Mouse (Mus musculus) adrenal gland, postnatal 4 days (tissue): ENCODE results near the gene Ropn1l. TPM values are rescaled to one million over a fixed set of nuclear protein-coding genes. Genes with fewer than 3 reads are reported as not detected.

Experiments
- DNase-seq, 2 experiments: peaks; one replicate each; pipeline ENCODE4 v3.0.0; 2021 to 2022; ENCODE audit warnings: low spot score in 2 of 2, mixed read lengths in 2 of 2
- total RNA-seq, 2 experiments: library from RNA; stranded (reverse); gene quantifications; 2 replicates each; pipeline ENCODE4 v1.2.3; 2021

The Ropn1l gene
- total RNA-seq, 2 experiments from 2014 or later = 2.2 to 3.8 TPM

DNA sequence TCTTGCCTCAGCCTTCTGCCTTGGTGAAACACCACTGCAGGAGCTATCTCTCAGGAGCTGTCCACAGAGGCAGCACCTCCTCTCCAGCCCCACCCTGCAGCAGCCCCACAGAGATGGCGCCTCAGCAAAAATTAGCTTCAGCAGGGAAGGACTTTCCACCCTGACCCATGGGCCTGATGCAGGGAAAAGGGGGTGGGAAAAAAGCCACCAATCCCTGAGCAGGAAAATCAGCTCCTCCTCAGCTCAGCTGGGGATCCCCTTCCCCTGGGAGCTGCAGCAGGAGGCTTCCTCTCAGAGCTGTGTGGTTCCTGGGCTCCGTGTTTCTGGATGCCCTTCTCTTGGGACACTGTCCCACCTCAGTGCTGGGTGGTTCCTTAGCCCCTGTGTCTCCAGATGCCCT, 3.8 kb downstream of the Ropn1l start:
- DNase-seq = no peak

DNA sequence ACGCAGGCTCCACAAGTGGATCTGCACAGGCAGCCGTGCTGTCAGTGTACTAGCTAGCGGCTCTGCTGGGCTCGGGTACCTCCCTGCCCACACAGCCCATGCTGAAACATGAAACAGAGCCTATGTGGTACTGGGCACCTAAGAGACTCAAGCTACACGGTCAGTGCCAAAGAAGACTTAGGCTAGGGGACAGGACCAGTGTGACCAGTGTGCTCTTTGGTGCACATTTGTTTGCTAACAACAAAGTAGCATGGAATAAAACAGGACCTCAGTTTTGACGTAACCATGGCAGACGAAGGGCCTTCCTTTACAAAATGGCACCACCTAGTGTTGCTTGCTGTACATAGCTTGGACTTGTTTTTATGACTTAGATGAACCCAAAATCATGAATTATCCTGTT, 6.4 kb downstream of the Ropn1l start:
- DNase-seq = no peak

DNA sequence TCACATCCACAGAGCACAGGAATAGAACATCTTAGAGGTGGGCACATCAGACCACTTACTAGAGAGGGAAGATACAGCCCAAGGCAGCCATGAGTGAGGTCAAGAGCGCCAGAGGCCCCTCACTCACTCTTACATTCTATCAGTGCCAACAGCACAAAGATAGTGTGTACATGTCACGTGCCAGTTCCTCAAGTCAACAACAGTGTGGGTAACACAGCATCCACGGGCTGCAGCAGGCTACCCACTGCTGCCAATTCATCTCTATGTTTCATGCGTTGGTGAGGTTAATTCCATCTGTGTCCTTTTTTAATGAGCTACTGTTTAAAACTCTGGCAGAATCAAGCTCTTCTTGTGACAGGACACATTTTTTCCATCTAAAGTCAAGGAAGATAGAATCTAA, 10.8 kb downstream of the Ropn1l start:
- no peak for DNase-seq

DNA sequence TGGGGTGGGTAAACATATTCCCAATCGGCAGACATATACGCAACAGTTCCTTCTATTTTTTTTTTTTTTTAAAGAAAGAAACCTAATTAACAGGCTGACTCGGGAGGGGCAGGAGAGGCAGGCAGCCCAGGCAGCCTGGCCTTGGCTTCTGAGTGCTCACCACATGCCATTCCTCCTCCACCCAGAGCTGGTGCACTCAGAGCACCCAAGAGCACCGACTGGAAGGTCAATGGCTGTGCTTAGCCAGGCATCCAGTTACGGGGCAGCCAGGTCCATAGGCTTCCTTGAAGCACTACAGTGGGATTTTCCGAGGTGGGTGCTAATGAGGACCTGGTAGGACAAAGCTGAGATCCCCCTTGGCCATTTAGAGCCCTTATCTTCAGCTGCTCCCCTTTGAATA, 11.5 kb downstream of the Ropn1l start:
- DNase-seq = no peak

DNA sequence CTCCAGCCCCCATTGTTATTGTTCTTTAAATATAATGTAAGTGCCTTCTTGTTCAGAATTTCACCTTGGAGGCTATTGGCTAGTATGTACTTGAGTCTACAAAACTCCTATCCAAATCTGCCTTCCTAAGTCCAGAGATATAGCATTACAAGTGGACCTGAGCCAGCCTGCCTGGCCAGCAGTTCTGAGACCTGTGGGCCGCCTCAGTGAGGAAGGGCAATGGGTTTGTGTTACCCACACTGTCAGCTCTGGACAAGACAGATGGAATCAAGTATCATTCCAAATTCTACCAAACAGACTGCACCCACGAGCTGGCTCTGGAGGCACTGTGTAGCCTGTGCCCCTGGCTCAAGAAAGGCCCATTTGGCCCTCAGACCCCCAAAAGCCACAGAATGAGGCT, 16.7 kb downstream of the Ropn1l start:
- DNase-seq = no peak

DNA sequence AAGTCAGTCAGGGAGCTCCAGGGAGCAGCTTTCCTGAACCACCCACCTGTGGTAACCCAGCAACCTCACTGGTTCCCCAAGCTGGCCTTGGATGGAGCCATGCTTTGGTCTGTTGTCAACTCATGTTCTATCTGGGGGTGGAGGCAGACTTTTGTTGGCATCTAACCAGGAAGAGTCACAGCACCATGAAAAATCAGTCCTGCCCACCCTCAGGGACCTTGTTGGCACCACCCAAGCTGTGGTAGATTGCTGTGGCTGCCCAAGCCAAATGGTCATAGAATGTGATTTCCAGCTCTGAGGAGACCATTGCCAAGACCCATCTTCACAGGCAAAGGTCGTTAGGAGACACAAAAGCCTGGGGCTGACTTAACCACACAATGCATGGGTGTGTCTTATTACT, 17.5 kb downstream of the Ropn1l start:
- no peak for DNase-seq

DNA sequence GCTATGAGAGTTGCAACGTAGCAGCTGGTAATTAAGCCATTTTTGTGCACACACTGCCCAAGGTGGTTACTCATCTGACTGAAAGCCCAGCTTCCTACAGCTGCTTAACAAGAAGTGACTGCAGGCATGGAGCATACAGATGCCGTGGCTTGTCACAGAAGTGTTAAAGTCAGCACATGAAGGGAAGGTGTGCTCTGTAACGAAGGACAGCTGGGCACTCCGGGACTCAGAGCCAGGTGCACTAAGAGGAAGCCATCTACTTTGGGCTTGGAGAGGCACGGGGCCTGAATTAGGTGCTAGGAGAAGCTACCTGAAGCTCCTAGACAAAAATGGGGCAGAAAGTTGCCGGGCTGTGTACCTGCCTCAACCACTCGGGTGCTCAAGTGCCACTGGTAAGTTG, 19.8 kb downstream of the Ropn1l start:
- no peak for DNase-seq

DNA sequence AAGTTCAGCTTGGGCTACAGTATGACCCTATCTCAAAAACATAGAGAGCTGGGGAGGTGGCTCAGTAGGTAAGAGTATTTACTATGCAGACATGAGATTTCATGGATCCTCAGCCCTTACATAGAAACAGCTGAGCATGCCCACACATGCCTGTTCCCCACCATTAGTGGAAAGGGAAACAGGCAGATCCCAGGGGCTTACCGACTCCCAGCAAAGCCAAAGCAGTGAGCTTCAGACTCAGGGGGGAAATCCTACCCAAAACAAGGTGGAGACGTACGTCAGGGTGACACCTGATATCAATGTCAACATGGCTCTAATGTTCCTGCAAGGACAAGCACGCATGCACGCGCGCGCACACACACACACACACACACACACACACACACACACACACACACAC, 21.7 kb downstream of the Ropn1l start:
- no peak for DNase-seq

DNA sequence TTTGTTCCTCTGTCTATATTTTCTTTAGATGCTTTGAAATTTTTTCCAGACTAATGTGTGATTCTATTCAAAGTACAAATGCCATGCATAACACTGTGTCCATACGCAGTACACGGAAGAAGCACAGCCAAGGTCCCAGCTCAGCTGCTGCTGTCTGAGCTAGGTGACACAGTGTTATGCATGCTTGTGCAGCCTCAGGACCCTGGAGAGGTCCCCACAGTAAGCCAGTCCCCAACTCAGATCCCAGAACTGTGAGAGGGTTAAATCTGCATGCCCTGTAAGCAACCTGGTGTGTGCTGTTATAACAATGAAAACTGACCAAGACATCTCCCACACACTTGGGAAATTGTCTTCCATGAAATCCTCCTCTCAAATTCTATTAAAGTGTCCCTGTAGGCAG, 23.5 kb downstream of the Ropn1l start:
- no peak for DNase-seq

DNA sequence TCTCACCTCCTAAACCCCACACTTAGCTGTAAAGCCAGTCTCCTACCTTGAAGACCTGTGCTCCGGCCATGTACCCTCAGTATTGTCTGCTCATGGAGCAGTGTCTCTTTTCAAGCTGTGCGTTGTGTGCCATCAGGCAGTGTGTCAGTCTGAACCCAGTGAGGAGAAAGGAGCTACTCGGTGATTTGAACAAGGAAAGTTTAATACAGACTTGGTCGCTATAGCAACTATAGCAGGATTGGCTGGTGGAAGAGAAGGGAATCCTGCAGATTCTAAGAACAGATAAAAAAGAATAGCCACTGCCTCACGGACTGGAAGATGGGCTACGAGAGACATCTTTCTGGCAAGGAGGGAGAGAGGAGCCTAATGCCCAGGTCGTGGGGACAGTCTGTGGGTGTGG, 24.1 kb downstream of the Ropn1l start:
- DNase-seq = no peak

DNA sequence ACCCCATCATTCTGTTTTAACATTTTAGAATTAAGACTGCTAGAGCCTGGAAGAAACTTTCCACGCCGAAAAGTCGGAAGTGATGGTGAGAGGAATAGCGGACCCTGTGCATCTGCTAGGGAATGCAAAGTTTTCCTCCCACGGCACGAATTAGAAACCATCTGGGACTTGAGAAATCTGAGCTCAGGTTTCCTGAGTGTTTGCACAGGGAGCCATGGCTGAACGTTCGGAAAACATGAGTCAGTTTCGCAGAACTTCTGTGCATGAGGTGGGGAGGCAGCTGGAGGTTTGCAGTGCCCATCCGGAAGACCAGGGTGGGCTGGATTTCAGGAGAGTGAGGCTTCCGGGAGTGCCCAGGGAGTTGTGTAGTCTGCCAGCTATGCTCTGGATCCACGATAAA, 25.0 kb downstream of the Ropn1l start:
- no peak for DNase-seq

DNA sequence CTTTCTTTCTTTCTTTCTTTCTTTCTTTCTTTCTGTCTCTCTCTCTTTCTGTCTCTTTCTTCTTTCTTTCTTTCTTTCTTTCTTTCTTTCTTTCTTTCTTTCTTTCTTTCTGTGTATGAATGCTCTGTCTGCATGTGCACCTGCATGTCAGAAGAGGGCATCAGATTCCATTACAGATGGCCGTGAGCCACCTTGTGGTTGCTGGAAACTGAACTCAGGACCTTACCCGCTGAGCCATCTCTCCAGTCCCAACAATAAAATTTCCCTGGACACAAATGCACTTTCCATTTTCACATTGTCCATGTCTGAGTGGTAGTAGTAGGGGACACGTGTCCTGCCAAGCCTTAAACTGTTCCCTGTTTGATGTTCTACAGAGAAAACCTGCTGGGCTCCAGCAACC, 26.1 kb downstream of the Ropn1l start:
- DNase-seq = no peak

DNA sequence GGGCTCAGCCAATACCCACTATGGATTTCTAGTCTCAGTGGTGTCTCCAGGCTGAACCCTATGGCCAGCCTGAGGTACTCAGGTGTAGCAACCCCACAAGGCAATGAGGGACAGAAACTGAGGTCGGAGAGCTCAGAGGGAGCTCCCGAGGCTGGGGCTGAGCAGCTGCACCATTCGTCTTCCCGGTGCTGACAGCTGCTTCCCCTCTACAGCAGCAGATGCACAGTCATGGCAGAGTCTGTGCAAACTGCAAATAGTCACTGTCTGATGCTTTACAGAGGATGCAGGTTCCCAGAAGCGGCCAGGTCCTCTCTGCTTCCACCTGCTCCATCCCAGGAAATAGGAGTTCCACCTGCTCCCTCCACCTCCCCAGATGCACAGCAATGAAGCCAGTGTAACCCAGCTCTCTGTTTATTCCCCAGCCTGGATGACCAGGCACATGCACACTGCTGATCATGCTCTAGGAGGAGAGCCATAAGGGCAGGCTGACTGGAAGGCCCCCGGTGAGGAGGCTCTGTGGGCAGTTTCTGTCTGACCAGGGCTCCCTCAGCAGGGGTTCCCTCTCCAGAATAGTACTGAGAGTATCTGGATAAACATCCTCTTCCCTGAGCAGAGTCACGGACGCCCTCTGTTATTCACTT, 27.4 kb downstream of the Ropn1l start:
- DNase-seq = no peak

DNA sequence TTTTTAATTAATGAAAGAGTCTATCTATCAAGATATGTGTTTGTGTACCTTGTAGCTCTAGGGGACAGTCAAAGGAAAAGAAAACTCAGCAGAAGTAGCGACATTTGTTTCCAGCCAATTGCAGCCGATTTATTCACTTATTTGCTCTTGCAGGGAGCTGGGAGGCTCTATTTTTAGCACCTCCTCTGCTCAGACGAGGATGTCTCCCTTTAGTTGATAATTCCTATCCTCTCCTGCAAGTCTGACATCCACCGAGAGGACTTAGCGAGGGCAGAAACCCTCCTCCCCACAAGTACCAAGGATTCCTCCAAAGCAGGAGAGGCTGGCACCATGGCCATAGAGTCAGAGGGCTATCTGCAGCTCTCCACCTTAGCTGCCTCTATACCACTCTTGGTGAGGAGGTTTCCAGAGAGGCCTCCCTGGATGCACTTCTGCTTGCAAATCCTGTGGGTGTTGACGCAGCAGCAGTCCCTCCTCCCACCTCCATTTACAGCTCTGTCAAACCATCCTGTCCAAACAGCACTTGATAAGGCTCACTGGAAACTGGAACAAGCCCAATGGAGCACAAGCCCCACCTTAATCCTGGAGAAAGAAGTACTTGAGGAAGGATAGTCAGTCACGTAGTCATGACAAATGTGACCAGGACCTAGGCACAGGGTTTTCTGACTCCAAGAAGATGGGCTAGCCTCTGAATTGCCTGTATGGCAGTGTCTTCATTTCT, 30.7 kb downstream of the Ropn1l start:
- DNase-seq = no peak

DNA sequence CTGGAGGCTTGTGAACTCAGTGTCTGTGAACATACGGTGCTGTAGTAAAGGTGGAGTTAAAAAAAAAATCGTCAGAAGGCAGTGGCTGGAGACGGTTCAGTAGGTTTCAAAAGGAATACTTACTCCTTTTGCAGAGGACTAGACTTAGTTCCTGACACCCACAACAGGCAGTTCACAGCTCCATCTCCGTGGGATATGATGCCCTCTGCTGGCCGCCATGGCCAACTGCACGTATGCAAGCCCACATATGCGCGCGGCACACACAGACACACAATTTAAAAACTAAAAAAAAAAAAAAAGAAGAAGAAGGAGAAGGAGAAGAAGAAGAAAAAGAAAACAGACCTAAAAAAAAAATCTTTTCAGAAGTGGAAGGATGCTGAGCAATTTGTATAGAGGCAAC, 34.5 kb downstream of the Ropn1l start:
- DNase-seq = no peak

DNA sequence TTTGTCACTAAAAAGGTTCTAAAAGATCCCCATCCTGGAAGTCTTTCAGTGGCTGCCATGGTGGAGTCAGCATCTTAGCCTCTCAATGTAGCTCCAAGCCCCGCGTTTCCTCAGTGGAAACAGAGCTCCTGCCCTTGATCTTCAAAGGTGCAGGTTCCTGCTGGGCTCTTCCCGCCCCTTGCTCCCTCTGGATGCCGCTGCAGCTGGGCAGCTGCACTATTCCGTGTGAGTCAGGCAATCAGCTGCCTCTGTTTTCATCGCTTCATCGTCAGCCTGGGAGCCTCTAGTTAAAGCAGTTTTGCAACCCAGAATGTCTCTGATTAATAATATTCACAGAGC, 34.9 kb downstream of the Ropn1l start:
- no peak for DNase-seq

DNA sequence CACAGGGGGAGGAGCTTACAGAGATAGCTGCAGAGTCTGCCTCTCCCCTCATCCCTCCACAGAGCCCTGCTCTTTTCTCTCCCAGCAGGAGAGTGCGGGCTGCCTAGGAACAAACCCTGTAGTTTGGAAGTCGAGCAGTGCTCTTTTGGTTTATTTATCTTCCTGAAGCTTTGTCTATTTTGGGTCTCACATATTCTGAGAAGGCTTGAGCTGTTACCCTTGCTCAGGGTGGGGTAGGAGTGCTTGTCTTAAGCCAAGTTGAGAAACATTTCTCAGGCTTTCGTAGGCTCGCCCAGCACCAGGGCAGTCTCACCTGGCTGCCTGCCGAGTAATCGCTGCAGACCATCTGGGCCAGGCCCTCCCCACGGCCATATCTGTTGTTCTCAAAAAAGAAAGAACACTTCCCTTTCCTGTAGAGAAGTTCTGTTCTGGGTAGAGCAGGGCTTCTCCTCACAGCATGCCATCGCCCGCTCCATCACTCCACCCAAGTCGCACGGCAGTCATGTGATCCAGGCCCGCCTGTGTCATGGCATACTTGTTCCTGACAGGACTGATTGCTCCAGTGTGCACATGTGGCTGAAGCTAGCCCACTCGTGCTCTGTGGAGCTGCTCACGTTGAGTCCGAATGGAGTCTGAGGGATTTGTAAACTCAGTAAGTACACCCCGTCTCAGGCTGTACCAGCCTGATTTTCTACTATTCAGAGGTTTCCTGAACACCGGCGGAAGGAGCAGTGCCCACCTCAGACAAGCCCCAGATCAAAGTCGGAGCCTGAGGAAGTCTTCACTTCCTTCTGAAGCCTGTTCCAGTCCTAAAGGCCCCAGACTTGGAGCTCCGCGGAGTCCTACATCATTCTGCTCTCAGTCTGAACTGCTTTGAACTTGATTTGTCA, 35.5 kb downstream of the Ropn1l start:
- no peak for DNase-seq

DNA sequence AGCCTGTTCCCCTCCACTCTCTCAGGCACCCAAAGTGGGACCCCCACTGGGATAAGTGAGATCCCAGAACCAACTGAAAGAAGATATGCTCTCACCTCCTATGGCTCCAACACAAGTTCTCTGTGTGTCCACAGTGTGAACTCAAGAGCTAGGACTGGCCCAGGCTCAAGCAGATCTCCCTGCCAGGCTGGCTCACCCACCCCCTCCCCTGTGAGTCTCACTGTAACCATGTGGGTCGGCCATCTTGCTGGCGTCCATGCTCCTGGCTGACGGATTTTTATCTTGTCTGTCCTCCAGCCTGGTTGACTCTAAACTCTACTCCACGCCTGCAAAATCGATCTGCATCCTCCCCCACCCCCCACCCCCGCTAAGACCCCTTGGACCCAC, 36.1 kb downstream of the Ropn1l start:
- no peak for DNase-seq

DNA sequence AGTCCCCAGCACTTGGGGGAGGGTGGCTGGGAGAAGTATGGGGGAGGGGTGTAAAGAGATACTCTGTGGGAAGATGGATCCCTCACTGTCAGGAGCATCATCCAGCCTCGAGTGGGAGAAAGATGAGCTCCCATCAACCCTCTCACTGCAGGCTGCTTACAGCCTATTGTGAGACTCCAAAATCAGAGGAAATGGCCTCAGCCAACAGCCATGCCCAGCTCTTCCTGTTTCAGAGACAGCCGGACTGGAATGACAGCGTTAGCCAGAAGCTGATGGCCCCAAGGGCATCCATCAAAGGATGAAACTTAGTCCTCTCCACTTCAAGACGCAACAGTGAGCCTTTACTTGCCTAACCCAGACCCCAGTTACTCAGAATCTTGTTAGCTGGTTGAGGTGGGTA, 38.4 kb downstream of the Ropn1l start:
- no peak for DNase-seq

DNA sequence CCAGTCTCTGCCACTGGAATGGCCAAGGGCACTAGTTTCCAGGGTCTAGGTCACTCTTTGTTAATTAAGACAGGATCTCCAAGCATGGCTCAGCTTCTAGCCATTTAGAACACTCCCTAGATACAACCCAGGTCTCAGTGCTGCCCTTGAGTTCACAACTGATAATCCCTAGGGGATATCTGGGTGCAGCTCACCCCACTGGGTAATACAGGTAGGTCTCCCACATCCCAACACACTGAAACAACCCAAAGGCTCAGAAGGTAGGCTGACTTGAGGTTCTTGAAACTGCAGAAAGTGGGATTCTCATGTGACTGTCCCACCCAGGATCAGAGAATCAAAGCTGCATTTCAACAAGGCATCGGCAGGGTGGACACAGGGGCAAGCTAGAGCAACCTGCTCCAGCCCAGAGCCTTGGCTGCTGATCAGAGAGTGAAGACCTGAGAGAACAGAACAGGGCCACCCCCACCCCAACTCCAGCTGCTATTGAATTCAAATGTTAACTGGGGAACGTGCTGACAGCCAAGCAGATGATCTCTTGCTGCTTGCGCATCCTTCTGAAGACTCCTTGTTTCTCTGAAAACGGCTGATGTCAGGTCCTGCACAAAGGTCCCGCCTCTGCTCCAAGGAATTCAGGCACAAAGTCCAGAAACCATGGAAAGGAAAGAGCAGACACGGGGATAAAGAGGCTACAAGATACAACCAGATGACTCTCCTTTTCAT, 39.2 kb downstream of the Ropn1l start:
- no peak for DNase-seq

DNA sequence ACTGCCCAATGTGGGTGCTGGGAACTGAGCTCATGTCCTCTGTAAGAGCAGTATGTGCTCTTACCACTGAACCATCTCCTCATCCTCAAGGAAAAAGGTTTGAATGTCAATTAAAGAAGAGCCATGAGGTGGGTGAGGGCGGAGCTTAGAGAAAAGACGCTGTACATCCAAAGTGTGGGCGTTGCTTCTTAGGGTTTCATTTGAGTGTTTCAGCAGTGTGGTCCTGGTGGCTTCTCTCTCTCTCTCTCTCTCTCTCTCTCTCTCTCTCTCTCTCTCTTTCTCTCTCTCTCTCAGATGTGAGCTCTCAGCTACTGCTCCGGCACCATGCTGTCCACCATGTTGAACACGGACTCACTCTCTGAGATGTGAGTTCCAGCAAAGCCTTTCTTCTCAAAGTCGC, 39.9 kb downstream of the Ropn1l start:
- DNase-seq = no peak

DNA sequence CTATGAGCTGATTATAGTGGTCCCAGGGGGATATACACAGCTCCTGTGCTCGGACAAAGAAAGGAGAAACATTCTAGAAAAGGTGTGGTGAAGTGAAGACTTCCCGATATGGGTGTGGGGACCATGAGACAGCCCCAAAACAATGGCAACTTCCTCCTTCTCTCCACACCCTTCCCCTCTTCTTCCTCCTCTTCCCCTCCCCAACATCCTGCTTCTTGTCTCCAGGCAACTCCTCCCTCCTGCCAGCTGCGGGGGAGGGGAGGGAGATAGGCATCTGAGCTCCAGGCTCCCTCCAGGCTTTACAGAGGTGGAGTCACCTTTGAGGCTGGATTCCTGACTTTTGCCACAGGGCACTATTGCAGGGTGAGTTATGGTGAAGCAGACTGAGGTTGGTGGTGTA, 40.6 kb downstream of the Ropn1l start:
- no peak for DNase-seq
